Mouse (Mus musculus): ENCODE results near the gene 4930519G04Rik. TPM values are rescaled to one million over a fixed set of nuclear protein-coding genes. Genes with fewer than 3 reads are reported as not detected.
"Not testable (repeated sequence)": the region's sequence is repeated elsewhere in the genome, so short reads cannot be mapped to it uniquely, and the experiment has no call there.

Gene 4930519G04Rik
- polyA plus RNA-seq, 1 experiment from 2014 or later = not detected

DNA sequence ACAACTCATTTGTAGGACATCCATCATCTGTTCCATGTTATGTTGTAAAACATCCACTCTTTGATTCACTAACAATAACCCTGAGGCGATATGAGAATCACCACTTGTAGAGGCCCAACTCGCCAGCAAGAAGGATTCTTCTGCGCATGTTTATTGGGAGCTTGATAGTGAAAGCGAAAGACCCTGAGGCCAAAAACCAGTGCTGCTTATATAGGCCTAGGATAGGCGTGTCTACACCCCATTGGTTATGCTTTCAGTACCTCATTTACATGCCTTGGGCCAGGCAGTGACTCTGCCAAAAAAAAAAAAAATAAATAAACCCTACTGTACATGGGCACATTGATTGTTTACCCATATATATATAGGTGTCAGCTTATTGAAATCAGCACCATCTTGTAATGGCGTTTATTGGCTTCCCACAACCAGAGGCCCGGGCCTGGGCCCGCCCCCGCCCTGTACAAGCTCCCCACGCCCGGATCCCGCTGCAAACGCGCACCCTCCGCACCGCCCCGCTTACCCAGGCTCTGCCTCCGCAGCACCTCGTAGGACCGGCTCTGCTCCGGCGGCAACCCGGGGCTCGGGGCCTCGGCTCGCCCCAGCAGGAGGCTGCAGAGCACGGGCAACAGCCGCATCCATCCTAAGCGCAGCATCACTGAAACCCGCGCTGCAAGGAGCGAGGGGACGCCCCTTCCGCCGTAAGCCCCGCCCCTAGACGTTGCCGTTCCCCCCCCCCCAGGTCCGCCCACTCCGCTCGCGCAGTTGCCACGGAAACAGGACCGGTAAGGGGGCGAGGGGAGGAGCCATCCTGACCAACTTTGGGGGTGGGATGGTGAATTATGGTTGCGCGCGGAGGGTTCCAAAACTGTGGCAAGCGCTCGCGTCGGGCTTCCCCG, 30.4 kb upstream of the 4930519G04Rik start, which contains the start of gene 1500011B03Rik:
TSS of gene 1500011B03Rik (minus strand) at position 673 of the 893 bp plus-strand sequence.
- Histone ChIP-seq H3K36me3 (ENCODE audit: inconsistent target) (no peaks in the 10 kb centered on the region), H3K27ac (no peak within 1 kb of the TSS), H3K79me2 (ENCODE audit: inconsistent target) (0 out of 2 replicates have a peak, but pooled peaks cover 7% of the 10 kb centered on the region), H3K4me3 (ENCODE audit: inconsistent target) (peak within 1 kb of the TSS; percentile 32)
- 11% methylated on average over 50 of the region's 53 CpGs for WGBS (ENCODE audit: missing documents)

DNA sequence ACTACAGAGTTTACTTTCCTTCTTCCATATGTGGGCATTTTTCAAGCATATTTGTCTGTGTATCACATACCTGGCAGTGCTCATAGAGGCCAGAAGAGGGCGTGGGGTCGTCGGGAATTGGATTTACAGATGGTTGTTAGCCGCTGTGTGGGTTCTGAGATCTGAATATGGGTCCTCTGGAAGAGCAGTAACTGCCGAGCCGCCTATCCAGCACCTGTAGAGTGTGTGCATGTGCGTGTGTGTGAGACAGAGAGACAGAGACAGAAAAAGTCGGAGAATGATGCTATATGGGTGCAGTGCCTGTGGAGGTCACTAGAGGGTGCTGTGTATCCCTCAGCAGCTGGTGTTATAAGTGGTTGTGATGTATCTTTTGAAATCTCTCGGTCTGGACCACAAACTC, 29.3 kb upstream of the 4930519G04Rik start:
- no peak overlapping the region; the same call in 1 of the 2 replicates for H3K4me3 ChIP-seq (ENCODE audit: inconsistent target)

DNA sequence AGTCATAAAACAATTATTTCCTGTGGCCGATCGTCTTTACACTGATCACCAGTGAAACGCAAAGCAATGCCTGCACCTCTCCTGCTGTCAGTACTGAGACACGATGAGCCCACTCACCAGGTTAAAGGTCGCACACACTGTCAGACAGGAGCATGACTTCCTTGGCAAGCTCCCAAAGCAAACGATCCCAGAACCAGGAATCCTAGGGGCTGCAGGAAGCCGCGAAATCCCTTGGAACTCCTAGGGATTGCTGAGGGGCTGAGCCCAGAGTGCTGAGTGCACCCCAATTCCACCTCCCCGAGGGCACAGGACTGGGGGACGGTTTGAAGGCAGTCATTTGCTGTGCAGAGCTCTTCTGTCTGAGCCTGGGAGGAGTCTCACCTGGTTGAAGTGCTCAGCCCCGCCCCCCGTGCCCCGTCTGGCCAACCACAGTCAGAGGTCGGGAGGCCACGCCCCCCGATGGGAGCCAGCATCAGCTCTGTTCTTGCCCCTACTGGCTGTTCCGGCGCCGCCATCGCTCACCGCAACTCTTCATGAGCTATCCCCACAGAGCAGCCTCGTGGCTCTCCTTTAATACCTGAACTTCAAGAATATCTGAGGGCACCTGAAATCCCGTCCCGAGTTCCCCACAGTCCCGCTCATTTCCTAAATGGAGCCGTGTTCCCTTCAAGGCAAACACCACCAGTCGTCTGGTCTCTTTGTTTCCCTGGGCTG, 27.3 kb upstream of the 4930519G04Rik start:
- no peaks in the 10 kb centered on the region for H3K36me3 ChIP-seq (ENCODE audit: inconsistent target)
- peak overlapping the region; percentile 33 for H3K4me3 ChIP-seq (ENCODE audit: inconsistent target)
- H3K27ac ChIP-seq = peak overlapping the region; percentile 73
- 16% methylated on average over 27 of the region's 27 CpGs for WGBS (ENCODE audit: missing documents)
- 0 out of 2 replicates have a peak, but pooled peaks cover 7% of the 10 kb centered on the region for H3K79me2 ChIP-seq (ENCODE audit: inconsistent target)

More for the DNA sequence above, 29.3 kb upstream of the 4930519G04Rik start:
- 16% methylated on average over 9 of the region's 9 CpGs for WGBS (ENCODE audit: missing documents)
- no peaks in the 10 kb centered on the region for H3K36me3 ChIP-seq (ENCODE audit: inconsistent target)
- H3K79me2 ChIP-seq (ENCODE audit: inconsistent target) = 0 out of 2 replicates have a peak, but pooled peaks cover 7% of the 10 kb centered on the region
- no peak overlapping the region for H3K27ac ChIP-seq

DNA sequence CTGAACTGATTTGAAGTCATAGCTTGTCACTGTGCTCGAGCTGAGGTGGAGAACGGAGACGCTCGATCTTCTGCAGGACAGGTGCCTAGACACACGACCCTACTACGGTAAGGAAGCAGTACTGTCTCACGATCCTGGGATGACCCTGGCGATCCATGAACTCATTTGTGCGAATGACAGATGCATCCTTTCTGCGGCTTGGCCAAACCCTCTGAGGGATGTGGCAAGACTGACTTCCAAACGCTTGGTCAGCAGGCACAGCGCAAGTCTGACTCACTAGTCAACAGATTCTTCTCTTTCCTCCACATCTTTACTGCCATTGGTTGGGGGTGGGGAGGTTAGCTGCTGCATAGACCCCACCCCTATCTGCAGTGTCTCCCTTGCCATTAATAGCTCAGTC, 26.0 kb upstream of the 4930519G04Rik start:
- Histone ChIP-seq H3K27ac (peak overlapping the region; percentile 73), H3K4me3 (ENCODE audit: inconsistent target) (no peak overlapping the region), H3K36me3 (ENCODE audit: inconsistent target) (no peaks in the 10 kb centered on the region), H3K79me2 (ENCODE audit: inconsistent target) (0 out of 2 replicates have a peak, but pooled peaks cover 2% of the 10 kb centered on the region)
- 41% methylated on average over 12 of the region's 12 CpGs for WGBS (ENCODE audit: missing documents)

DNA sequence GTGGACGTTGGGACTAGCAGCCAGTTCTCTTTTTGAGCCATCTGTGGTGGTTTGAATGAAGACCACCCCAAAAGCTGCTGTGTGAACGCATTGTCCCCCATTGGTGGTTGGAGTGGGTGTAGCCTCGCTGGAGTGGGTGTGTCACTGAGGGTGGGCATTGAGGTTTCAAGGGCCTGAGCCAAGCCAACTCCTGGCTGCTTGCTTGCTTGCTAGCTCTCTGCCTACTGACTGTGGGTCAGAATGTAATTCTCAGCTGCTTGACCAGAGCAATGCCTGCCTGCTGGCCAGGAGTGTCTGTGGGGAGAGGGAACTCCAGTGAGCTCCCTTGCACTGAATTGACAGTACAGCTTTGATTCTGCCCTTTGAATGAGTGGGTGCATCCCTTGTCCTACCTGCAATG, 23.7 kb upstream of the 4930519G04Rik start:
- no peaks in the 10 kb centered on the region for H3K79me2 ChIP-seq (ENCODE audit: inconsistent target)
- H3K27ac ChIP-seq = no peak overlapping the region
- no peak overlapping the region for H3K4me3 ChIP-seq (ENCODE audit: inconsistent target)
- H3K36me3 ChIP-seq (ENCODE audit: inconsistent target) = no peaks in the 10 kb centered on the region
- 78% methylated on average over 3 of the region's 3 CpGs for WGBS (ENCODE audit: missing documents)

DNA sequence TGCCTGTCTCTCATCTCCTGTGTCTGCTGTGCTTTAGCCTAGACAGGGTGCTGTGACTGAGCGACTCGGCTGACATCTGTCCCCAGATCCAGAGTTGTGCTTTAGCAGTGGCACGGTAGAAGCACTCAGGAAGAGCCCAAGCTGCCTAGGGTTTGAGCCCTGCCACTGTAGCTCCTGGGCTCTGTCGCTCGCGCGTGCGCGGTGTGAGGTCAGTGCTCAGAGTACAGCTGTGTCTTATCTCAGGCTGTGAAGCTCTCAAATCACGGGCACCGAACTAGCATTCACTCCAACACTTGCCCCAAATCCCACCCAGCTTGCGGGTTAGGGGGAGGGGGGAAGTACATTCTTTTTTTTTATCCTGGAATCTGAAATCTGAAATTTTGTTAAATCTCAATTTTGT, 16.6 kb upstream of the 4930519G04Rik start:
- Histone ChIP-seq H3K79me2 (ENCODE audit: inconsistent target) (no peaks in the 10 kb centered on the region), H3K4me3 (ENCODE audit: inconsistent target) (no peak overlapping the region), H3K36me3 (ENCODE audit: inconsistent target) (no peaks in the 10 kb centered on the region), H3K27ac (no peak overlapping the region)
- 89% methylated on average over 12 of the region's 12 CpGs for WGBS (ENCODE audit: missing documents)

DNA sequence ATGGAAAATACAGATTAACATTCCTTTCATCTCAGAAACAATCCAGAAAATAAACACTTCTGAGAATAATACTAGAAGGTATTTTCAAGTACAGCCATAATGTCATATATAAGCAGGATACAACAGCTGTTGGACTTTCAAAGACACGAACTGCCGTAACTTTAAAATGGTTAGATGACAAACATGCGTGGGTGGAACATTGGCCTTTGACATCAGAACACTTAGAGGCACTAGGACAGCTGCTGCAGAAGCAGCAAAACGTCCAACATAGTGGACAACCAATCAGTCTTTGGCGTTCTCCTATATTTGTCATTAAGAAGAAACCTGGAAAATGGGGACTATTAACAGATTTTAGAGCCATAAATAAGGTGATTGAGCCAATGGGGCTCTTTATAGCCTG, 13.0 kb upstream of the 4930519G04Rik start:
- H3K27ac ChIP-seq; H3K79me2 ChIP-seq (ENCODE audit: inconsistent target); H3K36me3 ChIP-seq (ENCODE audit: inconsistent target); H3K4me3 ChIP-seq (ENCODE audit: inconsistent target): not testable (repeated sequence)
- WGBS (ENCODE audit: missing documents) = 93% methylated on average over 5 of the region's 5 CpGs

DNA sequence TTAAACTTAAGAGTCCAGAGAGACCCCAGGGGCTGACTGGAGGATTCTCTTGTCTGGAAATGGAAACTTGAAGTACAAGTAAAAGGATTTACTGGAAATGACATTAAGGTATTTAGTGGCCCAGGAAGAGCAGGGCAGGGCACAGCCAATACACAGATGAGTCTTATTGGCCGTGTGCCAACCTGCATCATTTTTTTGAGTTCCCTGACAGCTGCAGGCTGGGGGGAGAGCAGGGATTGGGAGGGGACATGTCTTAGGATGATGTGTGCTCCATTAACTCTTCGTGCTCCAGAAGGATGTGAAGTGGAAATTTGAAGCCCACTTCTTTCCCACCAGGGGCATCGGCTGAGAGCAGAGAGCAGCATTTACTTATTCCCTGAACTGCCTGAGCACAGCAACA, 11.3 kb upstream of the 4930519G04Rik start:
- not testable (repeated sequence) for H3K36me3 ChIP-seq (ENCODE audit: inconsistent target); H3K79me2 ChIP-seq (ENCODE audit: inconsistent target); H3K4me3 ChIP-seq (ENCODE audit: inconsistent target); H3K27ac ChIP-seq
- 71% methylated on average over 2 of the region's 3 CpGs for WGBS (ENCODE audit: missing documents)

DNA sequence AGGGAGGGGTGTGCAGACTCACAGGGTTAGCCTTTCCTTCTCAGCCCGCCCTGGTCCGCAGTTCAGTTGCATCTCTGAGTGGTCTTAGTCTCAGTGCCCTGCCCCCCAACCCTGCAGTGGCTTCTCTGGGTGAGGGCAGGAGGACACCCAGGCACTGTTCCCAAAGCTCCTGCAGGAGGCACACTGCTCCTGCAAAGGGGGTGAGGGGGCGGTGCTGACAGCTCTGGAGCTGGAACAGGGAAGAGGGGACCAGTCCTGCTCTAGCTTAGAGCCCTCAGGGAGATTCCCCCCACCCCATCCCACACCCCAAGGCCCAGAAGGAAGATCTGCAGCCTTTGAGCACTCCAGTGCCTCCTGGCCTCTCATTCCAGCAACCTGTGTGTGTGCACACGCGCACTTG, 10.8 kb upstream of the 4930519G04Rik start:
- no peak overlapping the region for H3K4me3 ChIP-seq (ENCODE audit: inconsistent target)
- 96% methylated on average over 5 of the region's 5 CpGs for WGBS (ENCODE audit: missing documents)
- H3K79me2 ChIP-seq (ENCODE audit: inconsistent target) = no peaks in the 10 kb centered on the region
- H3K36me3 ChIP-seq (ENCODE audit: inconsistent target) = no peaks in the 10 kb centered on the region
- no peak overlapping the region for H3K27ac ChIP-seq

DNA sequence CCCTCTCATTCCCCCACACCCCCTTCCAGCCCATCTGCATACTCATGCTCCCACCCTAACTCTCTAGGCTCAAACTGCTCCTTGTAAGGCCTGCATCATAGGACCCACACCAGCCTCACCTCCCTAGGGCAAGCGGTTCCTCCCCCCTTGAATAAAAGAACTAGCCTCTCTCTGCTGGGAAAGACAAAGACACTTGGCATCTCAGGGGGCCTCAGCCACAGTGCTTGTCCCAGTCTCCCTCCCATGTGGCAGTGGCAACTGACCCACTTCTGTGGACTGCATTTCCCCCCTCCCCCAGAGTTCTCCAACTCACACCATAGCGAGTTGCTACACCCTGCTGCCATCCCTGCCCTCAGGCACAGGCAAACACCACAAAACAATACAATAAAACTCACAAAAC, 9.1 kb upstream of the 4930519G04Rik start:
- 96% methylated on average over 2 of the region's 2 CpGs for WGBS (ENCODE audit: missing documents)
- H3K36me3 ChIP-seq (ENCODE audit: inconsistent target); H3K79me2 ChIP-seq (ENCODE audit: inconsistent target); H3K4me3 ChIP-seq (ENCODE audit: inconsistent target); H3K27ac ChIP-seq: not testable (repeated sequence)

DNA sequence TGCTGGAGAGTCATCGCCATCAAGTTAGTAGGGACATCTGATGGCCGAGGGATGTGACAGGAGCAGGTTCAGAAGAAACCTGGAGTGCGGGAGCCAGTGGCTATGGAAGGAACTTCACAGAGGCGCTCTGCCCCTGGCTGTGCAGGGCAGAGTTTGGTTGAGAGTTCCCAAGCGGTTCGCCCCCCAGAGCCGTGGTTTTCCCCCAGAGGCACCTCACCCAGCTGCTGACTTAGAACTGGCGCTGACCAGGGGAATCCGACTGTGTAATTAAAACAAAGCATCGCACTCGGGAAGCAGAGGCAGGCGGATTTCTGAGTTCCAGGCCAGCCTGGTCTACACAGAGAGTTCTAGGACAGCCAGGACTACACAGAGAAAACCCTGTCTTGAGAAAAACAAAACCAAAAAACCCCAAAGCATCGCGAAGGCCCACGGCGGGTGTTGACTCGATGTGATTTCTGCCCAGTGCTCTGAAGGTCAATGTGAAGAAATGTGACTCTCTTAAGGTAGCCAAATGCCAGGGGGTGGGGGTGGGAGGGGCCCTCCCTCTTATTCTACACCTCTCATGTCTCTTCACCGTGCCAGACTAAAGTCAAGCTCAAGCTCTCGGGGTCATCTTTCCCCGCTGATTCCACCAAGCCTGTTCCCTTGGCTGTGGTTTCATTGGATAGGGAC, 1.8 kb upstream of the 4930519G04Rik start:
- Histone ChIP-seq H3K79me2 (ENCODE audit: inconsistent target) (no peaks in the 10 kb centered on the region), H3K27ac (no peak overlapping the region)
- WGBS (ENCODE audit: missing documents) = 86% methylated on average over 19 of the region's 20 CpGs

DNA sequence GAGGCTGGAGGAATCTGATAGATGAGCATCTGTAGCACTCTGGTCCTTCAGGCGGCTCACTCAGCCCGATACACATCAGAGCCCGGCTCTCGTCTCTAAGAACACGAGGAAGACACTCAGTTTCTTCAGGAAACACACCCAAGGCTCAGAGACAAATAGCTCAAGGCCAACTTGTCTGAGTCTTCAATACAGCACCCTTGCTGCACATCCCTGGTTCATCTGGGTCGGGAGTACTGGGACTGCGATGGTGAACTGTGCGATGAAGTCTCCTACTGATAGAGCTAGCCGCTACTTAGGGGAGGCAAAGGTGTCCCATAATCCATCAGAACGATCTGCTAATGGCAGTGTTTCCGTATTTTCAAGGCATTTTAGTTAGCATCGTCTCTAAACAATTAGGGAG, 5.1 kb downstream of the 4930519G04Rik start, which contains the start of gene Gm9936:
TSS of gene Gm9936 (minus strand) at position 101 of the 400 bp plus-strand sequence.
- no peak within 1 kb of the TSS for H3K4me3 ChIP-seq (ENCODE audit: inconsistent target)
- no peaks in the 10 kb centered on the region for H3K36me3 ChIP-seq (ENCODE audit: inconsistent target)
- WGBS (ENCODE audit: missing documents) = 89% methylated on average over 12 of the region's 12 CpGs
- no peaks in the 10 kb centered on the region for H3K79me2 ChIP-seq (ENCODE audit: inconsistent target)
- no peak within 1 kb of the TSS for H3K27ac ChIP-seq

More for the DNA sequence above, 1.8 kb upstream of the 4930519G04Rik start:
- no peak overlapping the region for H3K4me3 ChIP-seq (ENCODE audit: inconsistent target)
- H3K36me3 ChIP-seq (ENCODE audit: inconsistent target) = no peaks in the 10 kb centered on the region

DNA sequence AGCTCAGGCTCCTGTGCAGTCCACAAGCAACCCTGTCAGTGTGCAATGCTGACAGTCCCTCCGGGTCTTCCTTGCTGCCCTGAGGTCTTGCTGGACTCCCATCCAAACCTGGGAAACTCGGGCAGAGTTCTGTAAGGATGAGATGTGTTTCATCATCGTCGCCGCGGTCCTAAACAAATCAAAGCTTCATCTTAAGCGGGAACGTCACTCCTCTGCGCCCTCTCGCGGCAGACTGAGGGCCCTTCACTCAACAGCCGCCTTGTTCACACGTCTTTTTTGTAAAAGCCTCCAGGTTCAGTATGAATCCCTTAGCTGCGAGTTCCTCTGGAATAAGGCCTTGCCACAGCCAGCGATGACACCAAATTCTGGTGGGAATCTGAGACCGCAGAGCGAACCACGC, 5.8 kb downstream of the 4930519G04Rik start:
- H3K4me3 ChIP-seq (ENCODE audit: inconsistent target) = no peak overlapping the region
- H3K79me2 ChIP-seq (ENCODE audit: inconsistent target) = no peaks in the 10 kb centered on the region
- H3K36me3 ChIP-seq (ENCODE audit: inconsistent target) = no peaks in the 10 kb centered on the region
- WGBS (ENCODE audit: missing documents) = 6% methylated on average over 18 of the region's 18 CpGs
- no peak overlapping the region for H3K27ac ChIP-seq

DNA sequence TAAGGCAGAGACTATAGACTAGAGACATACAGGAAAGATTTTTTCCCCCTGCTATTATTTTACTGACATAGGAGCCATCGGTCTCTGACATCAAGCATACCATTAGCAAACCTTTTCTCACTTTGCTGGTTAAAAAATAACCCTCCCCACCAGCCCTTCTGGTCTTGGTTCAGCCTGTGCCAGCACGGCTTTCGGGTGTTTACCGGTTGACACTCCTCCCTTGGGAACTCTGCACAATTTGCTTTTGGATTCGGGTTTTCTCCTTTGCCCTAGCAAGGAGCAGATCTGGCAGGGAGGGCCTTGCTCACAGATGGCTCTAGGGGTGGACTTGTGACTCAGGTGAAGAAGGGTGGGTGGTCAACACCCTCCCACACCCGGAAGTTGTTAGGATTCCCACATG, 8.3 kb downstream of the 4930519G04Rik start:
- WGBS (ENCODE audit: missing documents) = 89% methylated on average over 6 of the region's 6 CpGs

More for the DNA sequence above, 8.3 kb downstream of the 4930519G04Rik start:
- Histone ChIP-seq H3K36me3 (ENCODE audit: inconsistent target) (no peaks in the 10 kb centered on the region), H3K27ac (no peak overlapping the region), H3K4me3 (ENCODE audit: inconsistent target) (no peak overlapping the region), H3K79me2 (ENCODE audit: inconsistent target) (no peaks in the 10 kb centered on the region)

Measured in macrophage (primary cell).